Mouse (Mus musculus): ENCODE data around the gene Tbxas1.

Tbxas1 gene

GRCm38 (mm10) chr6:39112701-39113100 lies 237.5 kb downstream of the Tbxas1 start:
- in situ Hi-C loops (cut with MseI, MboI), result no loop called here

GRCm38 (mm10) chr6:39113141-39113540 lies 237.9 kb downstream of the Tbxas1 start:
- in situ Hi-C loops (cut with MseI, MboI), result no loop called here

GRCm38 (mm10) chr6:39115438-39115837 lies 240.2 kb downstream of the Tbxas1 start:
- in situ Hi-C loops (cut with MseI, MboI), result no loop called here

GRCm38 (mm10) chr6:39117584-39118455 lies 242.6 kb downstream of the Tbxas1 start, which contains the start of gene Parp12:
Gene Parp12 (minus strand): TSS chr6:39118349.
- in situ Hi-C loops (cut with MseI, MboI), result no loop called here

- in situ Hi-C loops (cut with MseI, MboI), result no loop called here
Measured at GRCm38 (mm10) chr6:39118456-39118881, 243.3 kb downstream of the Tbxas1 start.

- in situ Hi-C loops (cut with MseI, MboI), result no loop called here
Measured at GRCm38 (mm10) chr6:39120685-39121084, 245.5 kb downstream of the Tbxas1 start.

GRCm38 (mm10) chr6:39124719-39125118 lies 249.5 kb downstream of the Tbxas1 start:
- in situ Hi-C loops (cut with MseI, MboI), result no loop called here

GRCm38 (mm10) chr6:39131480-39131879 lies 256.3 kb downstream of the Tbxas1 start:
- in situ Hi-C loops (cut with MseI, MboI), result no loop called here

- in situ Hi-C loops (cut with MseI, MboI), result no loop called here
Measured at GRCm38 (mm10) chr6:39132556-39132955, 257.4 kb downstream of the Tbxas1 start.

Data from mouse trophoblast stem cell (cell line).